ENCODE assay signal across 29 mouse cellular contexts in genomic region chr3:70566140-70566857, GRCm38 (mm10).
"Had no signal": no experiment of that assay in that cellular context is flagged by ENCODE, and none has a peak within 500 bp of the region (broad histone marks: within the 10 kb centered on the region; RNA-seq: fewer than 3 reads in every experiment).

No protein-coding gene starts in this region.

- H3K4me2 ChIP-seq: heart, embryonic 11.5 days; heart, embryonic 13.5 days; heart, embryonic 15.5 days; hindbrain, embryonic 13.5 days; hindbrain, embryonic 15.5 days; kidney, embryonic 15.5 days; limb, embryonic 12.5 days; liver, embryonic 11.5 days; liver, embryonic 13.5 days; liver, embryonic 15.5 days had no signal

- H3K27ac ChIP-seq: heart, adult 2 months; heart, embryonic 13.5 days; heart, embryonic 15.5 days; hindbrain, embryonic 13.5 days; hindbrain, embryonic 15.5 days; hindbrain, postnatal 0 days; kidney, embryonic 15.5 days; kidney, postnatal 0 days; layer of hippocampus, adult 2 months; left cerebral cortex, adult 2 months; limb, embryonic 10.5 days; limb, embryonic 12.5 days; liver, embryonic 13.5 days; liver, embryonic 15.5 days had no signal

- DNase-seq: gastrocnemius, postnatal 14 days; gastrocnemius, postnatal 36 days; heart, adult 11 months; heart, adult 2 months; heart, postnatal 14 days; heart, postnatal 36 days; kidney, adult 11 months; kidney, adult 2 months; kidney, adult 9 months; kidney, postnatal 14 days; kidney, postnatal 36 days; liver; liver, embryonic 13.5 days; liver, postnatal 0 days had no signal

- ATAC-seq: hindbrain, postnatal 0 days; intestine, embryonic 16.5 days; liver, postnatal 0 days had no signal

- H3K9ac ChIP-seq: heart, embryonic 13.5 days; heart, embryonic 15.5 days; hindbrain, embryonic 13.5 days; hindbrain, embryonic 15.5 days; kidney, embryonic 15.5 days; limb, embryonic 12.5 days; liver, embryonic 13.5 days; liver, embryonic 15.5 days; liver, postnatal 0 days had no signal

- H3K27me3 ChIP-seq: heart, embryonic 13.5 days; heart, embryonic 15.5 days; hindbrain, embryonic 13.5 days; hindbrain, embryonic 15.5 days; kidney, embryonic 15.5 days; limb, embryonic 12.5 days; liver, embryonic 13.5 days; liver, embryonic 15.5 days had no signal

- H3K36me3 ChIP-seq: heart, embryonic 13.5 days; heart, embryonic 15.5 days; hindbrain, embryonic 13.5 days; hindbrain, embryonic 15.5 days; kidney, embryonic 15.5 days; limb, embryonic 10.5 days; limb, embryonic 12.5 days; liver, embryonic 13.5 days; liver, embryonic 15.5 days had no signal

- H3K4me1 ChIP-seq: heart, embryonic 13.5 days; heart, embryonic 15.5 days; hindbrain, embryonic 13.5 days; hindbrain, embryonic 15.5 days; kidney, embryonic 15.5 days; limb, embryonic 10.5 days; limb, embryonic 12.5 days; liver, embryonic 13.5 days; liver, embryonic 15.5 days had no signal

- H3K9me3 ChIP-seq: heart, embryonic 13.5 days; heart, embryonic 15.5 days; hindbrain, embryonic 13.5 days; hindbrain, embryonic 15.5 days; kidney, embryonic 15.5 days; limb, embryonic 10.5 days; limb, embryonic 12.5 days; liver, embryonic 13.5 days; liver, embryonic 15.5 days had no signal

- H3K4me3 ChIP-seq: heart, adult 2 months; heart, embryonic 13.5 days; heart, embryonic 15.5 days; hindbrain, embryonic 13.5 days; hindbrain, embryonic 15.5 days; kidney, embryonic 15.5 days; layer of hippocampus, adult 2 months; left cerebral cortex, adult 2 months; limb, embryonic 10.5 days; limb, embryonic 12.5 days; liver, embryonic 13.5 days; liver, embryonic 15.5 days had no signal
